Mouse (Mus musculus): ENCODE data around the gene Cntd1. TPM values are rescaled to one million over a fixed set of nuclear protein-coding genes. Genes with fewer than 3 reads are reported as not detected.

Cntd1 gene
- 0.10 and 0.15 TPM in 2 replicates for total RNA-seq (2014; rRNA removed)
- polyA plus RNA-seq (2015; fragmentation: Nextera tagmentation; extraction: Ambion mirVana): 0.36 and 0.61 TPM in 2 replicates

DNA sequence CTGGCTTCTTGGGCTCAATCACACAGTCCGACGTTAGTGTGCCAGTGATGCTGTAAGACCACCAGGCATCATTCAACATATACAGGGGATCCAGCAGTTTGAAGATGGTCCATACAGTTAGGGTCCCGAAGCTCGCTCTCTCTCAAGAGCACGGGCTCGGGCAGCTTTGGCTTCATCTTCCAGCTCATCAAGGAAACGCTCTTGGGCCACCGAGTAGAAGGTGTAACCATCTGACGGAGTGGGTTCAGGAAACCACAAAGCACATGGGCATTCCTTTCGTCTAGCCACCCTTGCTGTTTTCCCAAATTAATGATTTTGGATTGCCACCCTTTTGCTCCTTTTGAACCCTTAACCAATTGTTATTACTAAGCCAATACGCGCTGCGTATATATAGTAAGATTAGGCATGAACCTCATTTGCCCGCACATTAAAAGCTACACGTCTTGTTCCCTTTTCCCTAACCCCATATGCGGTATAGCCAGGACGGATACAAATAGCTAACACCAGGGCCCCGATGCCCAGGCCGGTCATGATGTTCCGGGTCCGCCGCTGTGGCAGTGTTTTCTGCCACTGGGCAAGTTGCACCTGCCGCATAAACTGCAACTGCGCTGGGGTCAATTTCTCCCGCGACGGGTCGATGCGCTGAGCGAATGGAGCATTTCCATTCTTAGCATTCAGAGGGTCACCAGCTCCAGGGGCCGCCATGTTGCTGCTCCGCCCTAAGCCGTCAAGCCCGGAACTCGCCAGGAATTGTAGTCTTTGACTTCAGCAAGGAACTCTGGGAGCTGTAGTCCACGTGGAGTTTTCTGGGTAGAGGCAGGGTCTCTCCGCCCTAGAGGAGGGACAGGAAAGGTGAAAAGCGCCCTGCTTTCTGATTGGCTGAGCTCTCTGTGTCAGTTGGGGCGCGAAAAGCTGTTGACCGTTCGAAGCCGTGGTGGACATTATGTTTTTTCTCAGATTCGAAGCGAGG, at the start of gene Cntd1, which contains the start of gene Coa3:
TSS of gene Cntd1 (plus strand) at position 790 of the 970 bp plus-strand sequence.
TSS of gene Coa3 (minus strand) at position 892 of the 970 bp plus-strand sequence.
- Histone ChIP-seq H3K27ac (ENCODE audit: low read depth, low read length) (peak within 1 kb of the TSS; percentile 42), H3K27me3 (ENCODE audit: insufficient read depth, low read length) (no peaks in the 10 kb centered on the region)
- WGBS: 11% methylated on average over 45 of the region's 45 CpGs

GRCm38 (mm10) chr11:101229361-101229900, 49.4 kb upstream of the Cntd1 start:
- TF ChIP-seq CTCF (IDR thresholded peaks at IDR 0.05; ENCODE audit: low read depth): no peak
- Histone ChIP-seq H3K9ac (no peak overlapping the region), H3K4me1 (ENCODE audit: insufficient read depth) (0 out of 2 replicates have a peak, but pooled peaks cover 8% of the 10 kb centered on the region), H3K4me3 (ENCODE audit: low read depth, low read length) (no peak overlapping the region), H3K27me3 (ENCODE audit: insufficient read depth, low read length) (no peaks in the 10 kb centered on the region), H3K9me3 (ENCODE audit: low read length) (no peaks in the 10 kb centered on the region), H3K4me2 (ENCODE audit: low read depth) (no peak overlapping the region), H3K27ac (ENCODE audit: low read depth, low read length) (peak overlapping the region; percentile 59), H3K36me3 (ENCODE audit: insufficient read depth) (no peaks in the 10 kb centered on the region)
- 23% methylated on average over 8 of the region's 8 CpGs for WGBS
- ATAC-seq (no peak), DNase-seq (no peak)

More for the DNA sequence above, at the start of gene Cntd1, which contains the start of gene Coa3:
- DNase-seq: peak; percentile 92
- TF ChIP-seq CTCF (IDR thresholded peaks at IDR 0.05; ENCODE audit: low read depth): peak; percentile 36
- Histone ChIP-seq H3K9me3 (ENCODE audit: low read length) (no peaks in the 10 kb centered on the region), H3K4me1 (ENCODE audit: insufficient read depth) (peaks cover 12% of the 10 kb centered on the region), H3K9ac (peak within 1 kb of the TSS; percentile 67), H3K4me3 (ENCODE audit: low read depth, low read length) (peak within 1 kb of the TSS; percentile 58), H3K4me2 (ENCODE audit: low read depth) (peak within 1 kb of the TSS; percentile 80), H3K36me3 (ENCODE audit: insufficient read depth) (no peaks in the 10 kb centered on the region)
- ATAC-seq: peak; percentile 100

DNA sequence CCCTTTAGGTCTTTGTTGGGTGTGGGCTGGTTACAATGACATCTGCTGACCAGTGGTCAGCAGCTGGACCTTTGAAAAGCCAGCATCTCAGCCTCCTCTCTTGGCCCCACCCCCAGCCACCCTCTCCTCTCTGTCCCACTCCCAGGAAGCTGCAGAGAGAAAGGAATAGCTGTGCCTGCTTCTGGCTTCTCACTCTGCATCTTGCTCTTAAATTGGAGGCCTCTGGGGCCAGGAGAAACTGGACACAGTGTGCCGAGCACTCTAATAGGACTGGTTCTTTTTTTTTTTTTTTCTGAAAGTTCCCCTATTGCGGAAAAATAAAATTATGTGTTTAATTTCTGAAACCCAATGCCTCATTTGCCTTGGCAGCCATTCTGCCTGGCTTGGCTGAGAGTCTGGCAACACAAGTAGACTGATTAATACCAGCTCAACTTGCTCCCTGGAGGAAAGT, 48.7 kb upstream of the Cntd1 start:
- Histone ChIP-seq H3K4me2 (ENCODE audit: low read depth) (no peak overlapping the region), H3K9me3 (ENCODE audit: low read length) (no peaks in the 10 kb centered on the region), H3K4me3 (ENCODE audit: low read depth, low read length) (no peak overlapping the region), H3K36me3 (ENCODE audit: insufficient read depth) (no peaks in the 10 kb centered on the region), H3K9ac (no peak overlapping the region), H3K27me3 (ENCODE audit: insufficient read depth, low read length) (no peaks in the 10 kb centered on the region), H3K4me1 (ENCODE audit: insufficient read depth) (0 out of 2 replicates have a peak, but pooled peaks cover 8% of the 10 kb centered on the region), H3K27ac (ENCODE audit: low read depth, low read length) (peak overlapping the region; percentile 59)
- no peak for TF ChIP-seq CTCF (IDR thresholded peaks at IDR 0.05; ENCODE audit: low read depth)
- WGBS: 16% methylated on average over 2 of the region's 2 CpGs
- peak; percentile 17 for DNase-seq
- no peak for ATAC-seq

GRCm38 (mm10) chr11:101230526-101230925, 48.3 kb upstream of the Cntd1 start:
- Histone ChIP-seq H3K4me2 (ENCODE audit: low read depth) (no peak overlapping the region), H3K27ac (ENCODE audit: low read depth, low read length) (peak overlapping the region; percentile 47; the same call in 1 of the 2 replicates), H3K36me3 (ENCODE audit: insufficient read depth) (no peaks in the 10 kb centered on the region), H3K4me3 (ENCODE audit: low read depth, low read length) (no peak overlapping the region), H3K4me1 (ENCODE audit: insufficient read depth) (0 out of 2 replicates have a peak, but pooled peaks cover 8% of the 10 kb centered on the region), H3K27me3 (ENCODE audit: insufficient read depth, low read length) (no peaks in the 10 kb centered on the region), H3K9me3 (ENCODE audit: low read length) (no peaks in the 10 kb centered on the region), H3K9ac (no peak overlapping the region)
- DNase-seq: no peak
- no peak for TF ChIP-seq CTCF (IDR thresholded peaks at IDR 0.05; ENCODE audit: low read depth)
- WGBS: 11% methylated on average over 5 of the region's 5 CpGs
- ATAC-seq: no peak

GRCm38 (mm10) chr11:101230991-101231871, 47.6 kb upstream of the Cntd1 start:
- WGBS: 14% methylated on average over 18 of the region's 18 CpGs
- no peak for ATAC-seq
- peak; percentile 4 for DNase-seq
- Histone ChIP-seq H3K4me1 (ENCODE audit: insufficient read depth) (0 out of 2 replicates have a peak, but pooled peaks cover 8% of the 10 kb centered on the region), H3K27me3 (ENCODE audit: insufficient read depth, low read length) (no peaks in the 10 kb centered on the region), H3K36me3 (ENCODE audit: insufficient read depth) (no peaks in the 10 kb centered on the region), H3K27ac (ENCODE audit: low read depth, low read length) (peak overlapping the region; percentile 47), H3K4me2 (ENCODE audit: low read depth) (no peak overlapping the region), H3K9me3 (ENCODE audit: low read length) (no peaks in the 10 kb centered on the region), H3K9ac (no peak overlapping the region), H3K4me3 (ENCODE audit: low read depth, low read length) (no peak overlapping the region)
- no peak for TF ChIP-seq CTCF (IDR thresholded peaks at IDR 0.05; ENCODE audit: low read depth)
